Mouse (Mus musculus) mouse trophoblast stem cell (cell line): Measurements from ENCODE around the gene Hpca.

ENCODE experiments used
- in situ Hi-C, 2 experiments: fragments of 300-500 bp; cut with MseI, MboI; formaldehyde crosslinking; loops; 2 replicates in 1 of 2; 3 replicates in 1 of 2; pipeline ENCODE4 v1.15.1; 2025

Hpca gene

GRCm38 (mm10) chr4:129108624-129109023 lies 13.2 kb downstream of the Hpca start:
- in situ Hi-C loops, result no loop called here

GRCm38 (mm10) chr4:129107348-129107899 lies 14.4 kb downstream of the Hpca start:
- in situ Hi-C loops, result no loop called here

- in situ Hi-C loops, result no loop called here
Measured at GRCm38 (mm10) chr4:129106073-129106472, 15.8 kb downstream of the Hpca start.

GRCm38 (mm10) chr4:129105356-129105755 lies 16.5 kb downstream of the Hpca start, which contains the start of gene Tmem54:
Tmem54 (plus strand) TSS chr4:129105548.
- in situ Hi-C loops, result no loop called here

- in situ Hi-C loops, result no loop called here
Measured at GRCm38 (mm10) chr4:129102133-129102829, 19.6 kb downstream of the Hpca start.

GRCm38 (mm10) chr4:129097006-129097405 lies 24.8 kb downstream of the Hpca start:
- in situ Hi-C loops, result no loop called here

GRCm38 (mm10) chr4:129095276-129095675 lies 26.6 kb downstream of the Hpca start:
- in situ Hi-C loops, result no loop called here

- in situ Hi-C loops, result loop anchor here in 1 of 2 experiments (5.0 kb wide), 1 partner anchor 116 kb away; no protein-coding TSS in a partner anchor
Measured at GRCm38 (mm10) chr4:129087850-129088249, 34.0 kb downstream of the Hpca start.

GRCm38 (mm10) chr4:129086078-129086477 lies 35.8 kb downstream of the Hpca start:
- in situ Hi-C loops, result loop anchor here in 1 of 2 experiments (5.0 kb wide), 1 partner anchor 114 kb away; no protein-coding TSS in a partner anchor

GRCm38 (mm10) chr4:129084896-129085295 lies 36.9 kb downstream of the Hpca start:
- in situ Hi-C loops, result loop anchor here (5.0 kb wide), 2 partner anchors 113 to 123 kb away; partner anchors contain the start of gene Azin2 (in 1 of the 2)

- in situ Hi-C loops, result loop anchor here in 1 of 2 experiments (5.0 kb wide), 1 partner anchor 120 kb away; the partner anchor contains the start of gene Azin2
Measured at GRCm38 (mm10) chr4:129082379-129083115, 39.3 kb downstream of the Hpca start.

GRCm38 (mm10) chr4:129081939-129082338 lies 39.9 kb downstream of the Hpca start:
- in situ Hi-C loops, result loop anchor here in 1 of 2 experiments (5.0 kb wide), 1 partner anchor 120 kb away; the partner anchor contains the start of gene Azin2

- in situ Hi-C loops, result loop anchor here in 1 of 2 experiments (5.0 kb wide), 1 partner anchor 119 kb away; the partner anchor contains the start of gene Azin2
Measured at GRCm38 (mm10) chr4:129081512-129081911, 40.3 kb downstream of the Hpca start.

GRCm38 (mm10) chr4:129081041-129081440 lies 40.8 kb downstream of the Hpca start:
- in situ Hi-C loops, result loop anchor here in 1 of 2 experiments (5.0 kb wide), 1 partner anchor 119 kb away; the partner anchor contains the start of gene Azin2

GRCm38 (mm10) chr4:129079126-129079525 lies 42.7 kb downstream of the Hpca start:
- in situ Hi-C loops, result no loop called here

GRCm38 (mm10) chr4:129068848-129069247 lies 53.0 kb downstream of the Hpca start:
- in situ Hi-C loops, result no loop called here

- in situ Hi-C loops, result no loop called here
Measured at GRCm38 (mm10) chr4:129067638-129068415, 54.0 kb downstream of the Hpca start.

GRCm38 (mm10) chr4:129065688-129066236 lies 56.1 kb downstream of the Hpca start:
- in situ Hi-C loops, result no loop called here

GRCm38 (mm10) chr4:129062281-129063075 lies 59.4 kb downstream of the Hpca start:
- in situ Hi-C loops, result no loop called here
